Mouse (Mus musculus) liver, embryonic 12.5 days (tissue): ENCODE measurements around the gene Defb9. TPM values are rescaled to one million over a fixed set of nuclear protein-coding genes. Genes with fewer than 3 reads are reported as not detected.
"Not testable (repeated sequence)": the region's sequence is repeated elsewhere in the genome, so short reads cannot be mapped to it uniquely, and the experiment has no call there.

Source experiments
- ATAC-seq: fragments of 200-750 bp; cut with Nextera tagmentation; 2 replicates; pipeline ENCODE4 v1.8.0; 2017; ENCODE audit warnings: moderate number of reproducible peaks, mild to moderate bottlenecking, moderate library complexity
- H3K27ac ChIP-seq: fragments of 300-500 bp; sonication (generic); 2 replicates; pipeline ENCODE4 v1.5.1; 2016; ENCODE audit warnings: mild to moderate bottlenecking
- H3K27me3 ChIP-seq: fragments of 300-500 bp; sonication (generic); replicated peaks from 2 replicates; pipeline ENCODE4 v1.6.1; 2016; ENCODE audit warnings: mild to moderate bottlenecking, moderate library complexity
- H3K36me3 ChIP-seq: fragments of 300-500 bp; sonication (generic); 2 replicates; pipeline ENCODE4 v1.6.1; 2016; ENCODE audit warnings: mild to moderate bottlenecking, moderate library complexity
- H3K4me1 ChIP-seq: fragments of 300-500 bp; sonication (generic); 2 replicates; pipeline ENCODE4 v1.6.1; 2016
- H3K4me2 ChIP-seq: fragments of 300-500 bp; sonication (generic); 2 replicates; pipeline ENCODE4 v1.6.1; 2016; ENCODE audit warnings: mild to moderate bottlenecking, moderate library complexity
- H3K4me3 ChIP-seq: fragments of 300-500 bp; sonication (generic); 2 replicates; pipeline ENCODE4 v1.5.1; 2016; ENCODE audit warnings: mild to moderate bottlenecking, moderate library complexity
- H3K9ac ChIP-seq: fragments of 300-500 bp; sonication (generic); 2 replicates; pipeline ENCODE4 v1.6.1; 2016; ENCODE audit warnings: mild to moderate bottlenecking, moderate library complexity
- H3K9me3 ChIP-seq: fragments of 300-500 bp; sonication (generic); replicated peaks from 2 replicates; pipeline ENCODE4 v1.6.1; 2016; ENCODE audit warnings: mild to moderate bottlenecking, moderate library complexity
- WGBS: fragments of 180-500 bp; shearing (Covaris S2); methylation state at CpG from one replicate; pipeline ENCODE4 v1.1.7; 2016; ENCODE audit not compliant: insufficient replicate concordance; 5-methylcytosine and 5-hydroxymethylcytosine counted together
- polyA plus RNA-seq: library from polyadenylated mRNA; unstranded; fragments of >200 nt; fragmentation: Nextera tagmentation; extraction: Ambion mirVana; gene quantifications from 2 replicates; pipeline ENCODE4 v1.2.1, GENCODE M21; 2016

Defb9 gene
- polyA plus RNA-seq, result not detected in 2 replicates

DNA sequence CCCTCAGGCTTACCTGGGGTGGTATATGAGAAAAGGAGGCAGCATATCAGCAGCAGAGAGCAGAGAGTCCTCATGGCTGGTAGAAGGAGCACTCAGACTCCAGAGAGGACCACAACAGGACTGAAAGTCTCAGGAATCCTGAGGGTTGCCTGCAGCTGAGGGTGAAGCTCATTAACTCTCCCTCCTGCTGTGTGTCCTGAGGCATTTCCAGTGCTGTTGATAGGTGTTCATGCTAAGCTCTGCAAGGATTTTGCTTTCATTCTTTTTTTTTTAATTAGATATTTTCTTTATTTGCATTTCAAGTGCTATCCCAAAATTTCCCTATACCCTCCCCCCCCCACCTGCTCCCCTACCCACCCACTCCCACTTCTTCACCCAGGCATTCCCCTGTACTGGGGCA, at the start of gene Defb9:
Gene Defb9 (minus strand): TSS at position 101 of the 400 bp plus-strand sequence.
- H3K4me2 ChIP-seq, H3K27ac ChIP-seq, H3K27me3 ChIP-seq, H3K4me3 ChIP-seq, ATAC-seq, H3K9me3 ChIP-seq, H3K36me3 ChIP-seq, H3K4me1 ChIP-seq, H3K9ac ChIP-seq: not testable (repeated sequence)

DNA sequence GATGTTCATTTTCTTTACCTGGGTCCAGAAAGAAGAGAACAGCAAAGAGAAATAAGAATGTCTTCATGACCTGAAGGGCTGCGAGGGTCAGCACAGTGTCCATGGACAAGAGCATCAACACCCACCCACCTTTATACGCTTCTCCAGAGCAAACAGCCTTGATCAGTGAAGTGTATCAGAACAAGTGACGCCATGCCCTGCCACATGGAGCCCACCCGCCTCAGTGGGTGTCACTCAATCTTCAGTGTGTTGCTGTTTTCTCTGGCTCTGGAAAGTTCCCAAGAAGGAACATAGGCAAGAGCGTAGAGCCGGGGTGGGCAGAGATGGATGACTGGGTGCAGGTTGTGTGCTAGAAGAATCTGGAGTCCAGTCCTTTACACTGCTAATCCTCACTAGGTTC, 47.4 kb upstream of the Defb9 start, which contains the start of gene Defb15:
Gene Defb15 (minus strand): TSS at position 101 of the 400 bp plus-strand sequence.
- H3K36me3 ChIP-seq, result no peaks in the 10 kb centered on the region
- H3K27ac ChIP-seq, result no peak within 1 kb of the TSS
- H3K4me2 ChIP-seq, result no peak within 1 kb of the TSS
- H3K9me3 ChIP-seq, result no peaks in the 10 kb centered on the region
- ATAC-seq, result no peak
- H3K4me1 ChIP-seq, result no peaks in the 10 kb centered on the region
- no peaks in the 10 kb centered on the region for H3K27me3 ChIP-seq
- H3K4me3 ChIP-seq, result no peak within 1 kb of the TSS
- 75% methylated on average over 6 of the region's 6 CpGs for WGBS
- no peak within 1 kb of the TSS for H3K9ac ChIP-seq

DNA sequence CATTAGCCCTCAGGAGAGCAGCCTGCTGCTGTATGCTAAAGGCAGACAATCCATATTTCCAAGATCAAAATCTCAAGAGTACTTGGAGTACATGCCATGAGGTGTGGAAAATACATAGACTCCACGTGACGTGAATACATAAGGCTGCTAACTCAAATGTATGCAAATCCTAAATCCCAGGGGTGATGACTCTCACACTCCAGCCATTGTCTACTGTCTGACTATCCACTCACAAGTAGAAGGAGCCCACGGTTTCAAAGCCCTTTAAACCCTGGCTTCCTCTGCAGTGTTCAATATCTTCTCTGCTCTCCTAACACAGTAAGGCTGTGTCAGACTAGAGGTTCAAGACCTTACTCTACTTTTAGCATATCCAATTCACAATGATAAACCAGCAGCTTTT, 45.5 kb upstream of the Defb9 start:
- not testable (repeated sequence) for H3K27me3 ChIP-seq, H3K4me2 ChIP-seq, H3K36me3 ChIP-seq, H3K27ac ChIP-seq, H3K9me3 ChIP-seq, H3K4me3 ChIP-seq, H3K9ac ChIP-seq, ATAC-seq, H3K4me1 ChIP-seq
- 69% methylated on average over 3 of the region's 3 CpGs for WGBS

DNA sequence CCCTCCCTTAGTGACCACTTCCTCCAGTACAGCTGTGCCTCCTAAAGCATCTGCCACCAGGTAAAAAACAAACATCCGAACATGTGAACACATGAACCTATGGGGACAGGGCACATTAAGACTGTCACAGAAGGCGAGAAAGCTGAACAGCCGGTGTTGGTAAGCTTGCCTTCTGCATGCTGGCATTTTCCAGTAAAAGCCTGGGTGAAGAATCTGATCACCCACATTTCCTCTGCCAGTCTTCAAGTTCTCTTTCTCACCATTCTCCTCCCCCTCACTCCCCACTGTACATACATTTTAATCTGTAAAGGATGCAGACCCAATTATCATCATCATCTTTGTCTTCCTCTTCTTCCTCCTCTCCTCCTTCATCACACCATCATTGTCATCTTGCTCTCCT, 30.4 kb upstream of the Defb9 start:
- no peaks in the 10 kb centered on the region for H3K4me1 ChIP-seq
- no peak overlapping the region for H3K27ac ChIP-seq
- no peaks in the 10 kb centered on the region for H3K9me3 ChIP-seq
- H3K4me2 ChIP-seq, result no peak overlapping the region
- no peaks in the 10 kb centered on the region for H3K36me3 ChIP-seq
- H3K4me3 ChIP-seq, result no peak overlapping the region
- no peak overlapping the region for H3K9ac ChIP-seq
- 58% methylated on average over 3 of the region's 3 CpGs for WGBS
- ATAC-seq, result no peak
- H3K27me3 ChIP-seq, result no peaks in the 10 kb centered on the region

DNA sequence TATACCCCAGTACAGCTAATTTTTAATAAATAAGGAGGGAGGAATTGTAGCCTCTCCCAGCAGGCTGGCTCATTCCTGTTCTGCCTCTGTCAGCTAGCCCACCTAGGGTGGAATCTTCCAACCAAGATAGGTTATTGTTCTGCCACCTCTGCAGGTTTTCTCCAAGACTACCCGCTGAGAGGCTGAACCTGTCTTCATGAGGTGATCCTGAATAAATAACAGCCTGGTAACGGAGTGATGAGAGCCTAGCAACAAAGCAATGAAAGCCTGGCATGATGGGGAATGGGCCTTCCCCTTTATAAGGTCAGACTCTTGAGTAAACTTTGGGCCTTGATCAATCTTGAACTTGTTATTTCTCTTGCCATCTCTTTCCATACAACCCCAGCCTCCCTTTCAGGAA, 27.3 kb upstream of the Defb9 start:
- ATAC-seq, result no peak
- H3K4me3 ChIP-seq, result no peak overlapping the region
- 26% methylated on average over 2 of the region's 2 CpGs for WGBS
- no peak overlapping the region for H3K27ac ChIP-seq
- no peak overlapping the region for H3K4me2 ChIP-seq
- H3K4me1 ChIP-seq, result no peaks in the 10 kb centered on the region
- H3K9ac ChIP-seq, result no peak overlapping the region
- no peaks in the 10 kb centered on the region for H3K36me3 ChIP-seq
- no peaks in the 10 kb centered on the region for H3K27me3 ChIP-seq
- H3K9me3 ChIP-seq, result no peaks in the 10 kb centered on the region

DNA sequence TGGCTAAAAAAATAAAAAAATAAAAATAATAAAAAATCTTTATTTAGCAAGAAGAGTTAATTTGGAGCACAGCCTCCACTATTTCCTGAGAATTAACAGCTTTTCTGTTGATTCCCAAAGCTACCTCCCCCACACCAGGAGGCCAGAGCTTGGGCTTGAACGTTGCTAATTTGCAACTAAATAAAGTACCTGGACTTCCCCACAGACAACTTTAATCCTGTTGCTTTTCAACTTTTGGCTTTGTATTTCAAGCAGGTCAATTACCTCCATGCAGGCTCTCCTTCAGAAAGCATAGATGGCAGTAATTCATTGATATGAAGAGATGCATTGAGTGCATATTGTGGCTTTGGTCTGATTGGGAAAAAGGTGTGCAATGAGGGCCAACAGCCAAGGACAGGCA, 26.7 kb upstream of the Defb9 start:
- no peaks in the 10 kb centered on the region for H3K36me3 ChIP-seq
- ATAC-seq, result no peak
- WGBS, result 15% methylated on average over 1 of the region's 1 CpGs
- H3K9ac ChIP-seq, result no peak overlapping the region
- H3K4me2 ChIP-seq, result no peak overlapping the region
- H3K4me3 ChIP-seq, result no peak overlapping the region
- no peaks in the 10 kb centered on the region for H3K9me3 ChIP-seq
- H3K27ac ChIP-seq, result no peak overlapping the region
- H3K27me3 ChIP-seq, result no peaks in the 10 kb centered on the region
- H3K4me1 ChIP-seq, result no peaks in the 10 kb centered on the region

DNA sequence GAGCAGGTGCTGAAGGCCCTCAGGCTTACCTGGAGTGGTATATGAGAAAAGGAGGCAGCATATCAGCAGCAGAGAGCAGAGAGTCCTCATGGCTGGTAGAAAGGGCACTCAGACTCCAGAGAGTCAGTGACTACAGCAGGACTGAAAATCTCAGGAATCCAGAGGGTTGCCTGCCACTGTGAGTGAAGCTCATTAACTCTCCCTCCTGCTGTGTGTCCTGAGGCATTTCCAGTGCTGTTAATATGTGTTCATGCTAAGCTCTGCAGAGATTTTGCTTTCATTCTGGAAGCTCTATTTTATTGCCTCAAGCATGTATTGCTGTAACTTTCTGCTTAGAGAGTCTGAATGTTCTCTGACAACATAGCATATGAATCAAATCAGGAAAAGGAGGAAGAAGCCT, 21.1 kb upstream of the Defb9 start, which contains the start of gene Defb11:
Gene Defb11 (minus strand): TSS at position 123 of the 400 bp plus-strand sequence.
- not testable (repeated sequence) for ATAC-seq, H3K9me3 ChIP-seq

DNA sequence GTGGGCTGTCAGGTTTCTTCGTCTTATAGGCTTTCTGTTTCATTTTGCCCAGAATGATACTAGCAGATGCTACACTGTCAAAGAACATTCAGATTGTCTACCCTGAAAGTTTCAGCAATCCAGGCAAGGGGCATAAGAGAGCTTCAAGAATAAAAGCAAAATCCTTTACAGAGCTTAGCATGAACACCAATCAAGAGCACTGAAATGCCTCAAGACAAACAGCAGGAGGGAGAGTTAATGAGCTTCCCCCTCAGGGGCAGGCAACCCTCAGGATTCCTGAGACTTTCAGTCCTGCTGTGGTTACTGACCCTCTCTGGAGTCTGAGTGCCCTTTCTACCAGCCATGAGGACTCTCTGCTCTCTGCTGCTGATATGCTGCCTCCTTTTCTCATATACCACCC, 26.6 kb downstream of the Defb9 start, which contains the start of gene Defb10:
Gene Defb10 (plus strand): TSS at position 316 of the 400 bp plus-strand sequence.
- not testable (repeated sequence) for H3K4me3 ChIP-seq, H3K36me3 ChIP-seq, H3K9me3 ChIP-seq, H3K27me3 ChIP-seq, H3K4me2 ChIP-seq, ATAC-seq, H3K4me1 ChIP-seq, H3K9ac ChIP-seq, H3K27ac ChIP-seq
- WGBS, result 53% methylated on average over 1 of the region's 1 CpGs

More for the DNA sequence above, 21.1 kb upstream of the Defb9 start, which contains the start of gene Defb11:
- H3K27ac ChIP-seq, H3K4me2 ChIP-seq, H3K4me3 ChIP-seq, H3K4me1 ChIP-seq, H3K9ac ChIP-seq, H3K27me3 ChIP-seq, H3K36me3 ChIP-seq: not testable (repeated sequence)

Other genes starting within 250 kb of the Defb9 start
- not detected in 2 replicates for gene Defa17, start 229.6 kb downstream of the Defb9 start, polyA plus RNA-seq
- gene Defa34, start 219.6 kb downstream of the Defb9 start, polyA plus RNA-seq, result not detected in 2 replicates
- gene AY761184, start 181.8 kb downstream of the Defb9 start, polyA plus RNA-seq, result not detected in 2 replicates
- gene Defa24, start 150.9 kb downstream of the Defb9 start, polyA plus RNA-seq, result not detected in 2 replicates
- not detected in 2 replicates for gene Defb50, start 61.9 kb downstream of the Defb9 start, polyA plus RNA-seq
- not detected in 2 replicates for gene Defb2, start 45.5 kb downstream of the Defb9 start, polyA plus RNA-seq
- not detected in 2 replicates for gene Defb10, start 26.5 kb downstream of the Defb9 start, polyA plus RNA-seq
- gene Defb11, start 21.0 kb upstream of the Defb9 start, polyA plus RNA-seq, result not detected in 2 replicates
- gene Defb15, start 47.3 kb upstream of the Defb9 start, polyA plus RNA-seq, result not detected in 2 replicates
- not detected in 2 replicates for gene Defb35, start 52.9 kb upstream of the Defb9 start, polyA plus RNA-seq
- not detected in 2 replicates for gene Defb13, start 61.3 kb upstream of the Defb9 start, polyA plus RNA-seq
- gene Fam90a1a, start 73.3 kb upstream of the Defb9 start, polyA plus RNA-seq, result not detected in 2 replicates
- gene Ccdc70, start 84.4 kb upstream of the Defb9 start, polyA plus RNA-seq, result not detected in 2 replicates
- 14.3 and 15.8 TPM in 2 replicates for gene Atp7b, start 174.9 kb upstream of the Defb9 start, polyA plus RNA-seq
- gene Alg11, start 175.3 kb upstream of the Defb9 start, polyA plus RNA-seq, result 15.1 and 15.2 TPM in 2 replicates
- not detected in 2 replicates for gene Nek5, start 239.6 kb upstream of the Defb9 start, polyA plus RNA-seq